In genomic region chr4:43217997-43218396, GRCm38 (mm10) we compare ENCODE assay signal across 17 mouse cellular contexts.
"Had no signal": no experiment of that assay in that cellular context is flagged by ENCODE, and none has a peak within 500 bp of the region (broad histone marks: within the 10 kb centered on the region; RNA-seq: fewer than 3 reads in every experiment).

No protein-coding gene starts in this region.

- H3K9me3 ChIP-seq: intestine, embryonic 15.5 days; liver, embryonic 15.5 days; lung, embryonic 15.5 days; neural tube, embryonic 13.5 days had no signal

- H3K36me3 ChIP-seq: intestine, embryonic 15.5 days; liver, embryonic 15.5 days; lung, embryonic 15.5 days had no signal

- H3K4me1 ChIP-seq: intestine, embryonic 15.5 days; liver, embryonic 15.5 days; lung, embryonic 15.5 days; neural tube, embryonic 13.5 days had no signal

- H3K4me3 ChIP-seq: intestine, embryonic 15.5 days; liver, embryonic 15.5 days; lung, embryonic 15.5 days; neural tube, embryonic 13.5 days had no signal

- H3K27me3 ChIP-seq: intestine, embryonic 15.5 days; liver, embryonic 15.5 days; lung, embryonic 15.5 days; neural tube, embryonic 13.5 days had no signal

- H3K9ac ChIP-seq: intestine, embryonic 15.5 days; liver, embryonic 15.5 days; lung, embryonic 15.5 days; neural tube, embryonic 13.5 days had no signal

- H3K27ac ChIP-seq: intestine, embryonic 15.5 days; liver, embryonic 15.5 days; lung, embryonic 15.5 days; macrophage; neural tube, embryonic 13.5 days had no signal

- DNase-seq: kidney, adult 11 months; kidney, adult 9 months; kidney, postnatal 14 days; kidney, postnatal 4 days; lung, adult 18-20 months; lung, postnatal 14 days; midbrain, embryonic 14.5 days; retina, postnatal 1 day; right cerebral cortex, postnatal 25 days; thymus, adult 18-20 months; thymus, postnatal 14 days; thymus, postnatal 4 days had no signal

- ATAC-seq: intestine, embryonic 15.5 days had no signal
